Mouse (Mus musculus) spleen, postnatal 10 days (tissue): Measurements from ENCODE around the gene Llgl1.

Source experiments
- DNase-seq, 2 experiments: peaks; one replicate each; pipeline ENCODE4 v3.0.0; 2021 to 2022; ENCODE audit warnings: low spot score in 2 of 2

Gene Llgl1

DNA sequence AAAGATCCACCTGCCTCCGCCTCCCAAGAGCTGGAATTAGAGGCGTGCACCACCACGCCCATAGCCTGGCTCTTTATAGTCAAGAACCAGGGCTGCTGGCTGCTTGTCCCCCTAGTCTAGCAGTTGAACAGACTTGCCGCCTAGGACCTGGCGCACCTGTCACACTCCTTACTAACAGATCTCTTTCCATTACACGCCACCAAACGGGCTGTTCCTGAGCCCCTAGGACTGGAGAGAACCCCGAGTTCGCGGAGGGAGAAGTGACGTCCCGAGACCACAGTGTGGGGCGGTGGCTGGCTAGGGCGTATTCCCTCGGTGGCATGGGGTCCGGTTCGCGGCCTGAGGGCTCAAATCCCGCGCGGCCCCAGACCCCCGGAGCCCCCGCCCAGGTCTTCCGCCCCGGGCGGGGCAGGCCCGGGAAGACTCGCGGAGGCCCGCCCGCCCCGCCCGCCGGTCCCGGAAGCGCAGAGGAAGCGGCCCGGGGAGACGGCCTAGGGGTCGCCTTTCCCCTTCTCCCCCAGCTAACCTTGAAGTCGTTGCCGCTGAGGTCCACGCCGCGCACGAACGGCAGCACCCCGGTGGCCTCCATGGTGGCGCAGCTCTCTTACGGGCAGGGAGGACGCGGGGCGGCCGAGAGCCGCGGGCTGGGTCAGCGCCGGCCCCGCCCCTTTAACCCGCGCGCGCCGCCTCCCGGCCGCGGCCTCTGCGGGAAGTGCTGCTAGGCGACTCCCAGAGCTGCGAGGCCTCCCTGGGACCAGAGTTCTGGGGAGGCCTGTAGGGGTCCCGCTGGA is 27.3 kb downstream of the Llgl1 start, which contains the start of gene Flii:
Gene Flii (minus strand): TSS at position 663 of the 791 bp plus-strand sequence.
- peak; percentile 88 to 91 for DNase-seq

DNA sequence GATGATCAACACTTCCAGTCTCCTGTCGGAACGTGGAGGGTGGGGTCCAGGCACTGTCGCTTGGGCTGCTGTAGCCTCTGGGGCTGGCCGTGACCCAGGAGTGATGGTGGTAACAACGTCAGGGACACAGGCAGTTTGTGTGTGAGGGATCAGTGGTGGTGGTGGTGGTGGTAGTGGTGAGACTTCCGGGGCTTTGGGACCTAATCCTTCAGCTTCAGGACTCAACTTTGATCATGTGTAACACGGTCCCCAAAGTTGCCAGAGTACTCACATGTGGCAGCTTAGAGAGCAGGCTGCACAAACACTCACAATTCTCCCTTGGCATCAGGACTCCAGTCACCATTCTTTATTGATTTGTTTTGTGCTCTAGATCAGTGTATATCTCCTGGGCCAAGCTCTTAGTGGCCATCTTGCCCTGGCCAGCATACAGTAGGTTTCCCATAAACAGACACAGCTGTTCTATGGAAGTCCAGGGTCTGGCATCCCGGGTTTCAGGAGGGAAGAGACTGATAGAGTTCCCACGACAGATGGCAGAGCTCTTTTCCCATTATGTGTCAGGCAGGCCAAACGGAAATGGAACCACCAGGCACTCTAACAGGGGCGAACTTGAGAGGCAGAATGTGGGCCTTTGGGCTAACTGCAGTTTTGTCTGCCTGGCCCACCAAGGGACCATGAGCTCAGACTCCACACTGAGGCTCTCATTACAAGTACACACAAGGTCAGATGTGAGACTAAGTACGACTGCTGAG is 28.0 kb downstream of the Llgl1 start:
- no peak for DNase-seq

DNA sequence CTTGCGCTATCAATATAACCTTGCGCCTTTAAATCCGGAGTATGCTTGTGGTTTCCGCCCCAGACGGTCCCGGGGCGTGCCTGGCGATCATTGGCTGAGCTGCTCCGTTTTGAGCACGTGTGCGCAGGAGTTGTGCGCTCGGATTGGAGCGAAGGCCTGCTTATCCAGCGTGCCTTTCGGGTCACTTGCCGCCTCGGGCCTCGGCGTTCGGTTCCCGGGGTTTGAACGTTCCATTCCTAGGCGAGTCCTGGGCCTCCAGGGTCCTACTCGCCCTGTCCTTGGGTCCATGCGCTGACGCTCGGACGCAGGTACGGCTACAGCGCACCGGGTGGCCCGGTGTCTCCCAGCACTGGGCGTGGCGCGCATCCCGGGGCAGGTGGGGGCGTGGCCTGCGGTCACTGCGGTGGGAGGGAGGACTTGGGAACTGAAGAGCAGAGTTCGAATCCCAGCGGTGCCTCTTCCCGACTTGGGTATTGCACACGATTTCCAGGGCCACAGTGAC is 28.8 kb downstream of the Llgl1 start, which contains the start of gene Mief2:
Gene Mief2 (plus strand): TSS at position 139 of the 502 bp plus-strand sequence.
- peak; percentile 84 to 92 for DNase-seq

DNA sequence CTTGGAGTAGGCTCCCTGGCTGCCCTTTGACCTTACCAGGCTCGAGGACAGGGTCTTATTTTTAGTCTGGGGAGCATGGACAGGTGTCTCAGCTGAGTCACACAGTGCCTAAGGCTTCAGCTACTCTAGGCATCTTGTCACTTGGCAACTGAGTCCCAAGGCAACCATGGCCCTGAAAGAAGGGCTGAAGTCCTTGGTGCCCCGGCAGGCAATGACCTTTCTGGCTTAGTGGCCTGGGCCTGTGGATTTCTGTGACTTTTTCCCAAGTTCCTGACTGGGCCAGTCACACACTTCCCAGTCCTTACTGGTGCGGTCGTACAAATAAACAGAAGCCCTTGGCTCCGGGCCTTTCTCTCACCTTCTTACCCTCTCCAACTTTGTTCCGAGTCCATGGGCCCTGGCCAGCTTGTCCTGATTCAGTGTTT is 29.7 kb downstream of the Llgl1 start:
- no peak for DNase-seq

DNA sequence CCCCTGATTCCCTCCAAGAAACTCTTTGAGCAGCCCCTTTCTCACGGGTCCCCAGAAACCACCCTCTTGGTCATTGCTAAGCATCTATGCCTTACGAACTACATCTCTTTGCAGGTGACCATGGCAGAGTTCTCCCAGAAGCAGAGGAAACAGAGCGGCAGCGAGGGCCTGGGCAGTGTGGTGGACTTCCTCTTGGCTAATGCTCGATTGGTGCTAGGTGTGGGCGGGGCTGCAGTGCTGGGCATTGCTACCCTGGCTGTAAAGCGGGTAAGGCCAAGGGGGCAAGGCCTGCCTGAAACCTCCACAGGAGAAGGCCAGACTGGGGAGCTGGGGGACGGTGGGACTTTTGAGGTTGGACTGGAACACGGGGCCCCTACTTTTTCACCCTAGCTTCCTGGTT is 30.6 kb downstream of the Llgl1 start:
- DNase-seq, result no peak

DNA sequence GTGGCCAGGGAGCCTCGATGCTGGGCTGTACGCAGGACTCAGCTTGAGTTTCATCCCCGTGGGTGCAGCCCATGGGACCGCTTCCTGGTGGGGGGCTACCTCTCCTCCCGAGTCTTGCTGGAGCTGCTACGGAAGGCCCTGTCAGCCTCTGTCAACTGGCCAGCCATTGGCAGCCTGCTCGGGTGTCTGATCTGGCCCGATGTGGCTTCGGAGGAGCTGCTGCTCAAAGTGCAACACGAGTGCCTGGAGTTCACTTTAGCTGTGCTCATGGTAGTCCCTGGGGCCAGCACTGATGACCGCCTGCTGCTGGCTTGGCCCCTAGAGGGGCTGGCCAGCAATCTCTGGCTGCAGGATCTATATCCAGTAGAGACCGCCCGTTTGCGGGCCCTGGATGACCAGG is 31.7 kb downstream of the Llgl1 start:
- no peak for DNase-seq

DNA sequence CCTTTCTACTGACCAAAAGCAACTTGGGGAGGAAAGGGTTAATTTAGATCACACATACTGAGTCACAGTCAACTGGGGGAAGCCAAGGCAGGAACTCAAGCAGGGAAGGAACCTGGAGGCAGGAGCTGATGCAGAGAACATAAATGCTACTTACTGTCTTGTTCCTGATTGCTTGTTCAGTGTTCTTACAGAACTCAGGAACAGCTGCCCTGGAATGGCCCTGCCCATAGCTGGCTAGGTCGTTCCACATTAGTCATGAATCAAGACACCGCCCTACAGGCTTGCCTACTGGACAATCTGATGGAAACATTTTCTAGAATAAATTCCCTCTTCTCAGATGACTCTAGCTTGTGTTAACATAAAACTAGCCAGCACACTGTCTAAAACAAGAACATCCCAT is 34.7 kb downstream of the Llgl1 start:
- no peak for DNase-seq

DNA sequence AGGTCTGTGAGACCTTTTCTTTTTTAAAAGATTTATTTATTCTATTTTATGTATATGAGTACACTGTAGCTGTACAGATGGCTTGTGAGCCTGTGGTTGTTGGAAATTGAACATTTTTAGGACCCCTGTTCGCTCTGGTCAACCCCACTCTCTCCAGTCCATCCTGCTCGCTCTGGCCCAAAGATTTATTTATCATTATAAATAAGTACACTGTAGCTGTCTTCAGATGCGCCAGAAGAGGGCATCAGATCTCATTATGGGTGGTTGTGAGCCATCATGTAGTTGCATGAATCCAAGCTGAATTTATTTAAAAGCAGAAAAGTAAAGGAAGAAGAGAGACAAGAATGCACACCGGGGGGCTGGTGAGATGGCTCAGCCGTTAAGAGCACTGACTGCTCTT is 35.7 kb downstream of the Llgl1 start:
- DNase-seq, result no peak

DNA sequence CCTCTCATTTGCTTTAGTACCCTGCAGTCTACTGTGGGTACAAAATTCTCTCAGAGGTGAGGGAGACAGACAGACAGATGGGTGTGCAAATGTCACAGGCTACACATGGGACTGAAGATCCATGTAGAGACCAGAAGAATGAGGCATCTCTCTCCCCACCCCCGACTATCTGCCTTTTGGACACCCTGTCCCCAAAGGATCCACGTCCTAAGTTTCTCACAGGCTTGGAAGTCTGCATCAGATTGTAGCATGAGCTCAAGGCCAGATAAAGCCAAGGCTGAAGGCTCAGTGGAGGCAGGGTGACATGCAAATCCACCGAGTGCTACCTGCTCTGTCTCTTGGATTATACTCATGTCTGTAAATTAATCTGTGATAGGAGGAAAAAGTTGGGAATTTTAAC is 37.0 kb downstream of the Llgl1 start:
- no peak for DNase-seq

DNA sequence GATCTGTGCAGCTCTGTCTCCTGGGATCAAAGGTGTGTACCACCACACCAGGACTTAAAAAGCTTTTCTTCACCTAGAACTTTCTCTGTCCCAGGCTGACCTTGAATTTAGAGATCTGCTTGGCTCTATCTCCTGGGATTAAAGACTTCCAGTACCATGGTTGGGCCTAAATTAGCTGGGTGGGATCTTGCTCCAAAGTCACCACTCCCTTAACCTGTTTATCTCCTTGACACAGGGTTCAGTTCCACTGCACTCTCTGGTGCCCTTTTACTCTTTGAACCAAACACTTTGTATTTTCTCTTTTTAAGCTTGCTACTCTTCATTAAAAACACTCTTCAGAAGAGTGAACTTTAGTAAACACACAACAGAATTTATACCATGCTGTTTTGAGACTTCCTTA is 37.9 kb downstream of the Llgl1 start:
- DNase-seq, result no peak

DNA sequence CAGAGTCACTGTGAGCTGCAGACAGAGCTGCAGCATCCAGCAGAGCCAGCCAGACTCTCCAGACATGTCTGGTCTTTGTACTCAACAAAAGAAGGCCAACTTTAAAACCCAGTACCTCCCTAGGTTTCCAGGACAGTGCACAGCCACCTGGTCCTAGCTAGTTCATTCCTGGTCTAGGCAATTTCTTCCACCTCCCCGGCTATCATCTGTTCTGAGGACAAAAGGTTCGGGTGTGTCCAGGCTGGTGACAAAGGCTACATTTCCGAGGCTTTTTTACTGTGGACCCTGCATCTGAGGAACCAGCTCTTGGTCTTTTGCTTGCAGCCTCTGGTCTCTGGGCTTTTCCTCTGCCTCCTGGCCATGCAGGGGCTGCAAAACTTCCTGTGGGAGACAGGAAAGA is 40.8 kb downstream of the Llgl1 start:
- DNase-seq, result no peak

DNA sequence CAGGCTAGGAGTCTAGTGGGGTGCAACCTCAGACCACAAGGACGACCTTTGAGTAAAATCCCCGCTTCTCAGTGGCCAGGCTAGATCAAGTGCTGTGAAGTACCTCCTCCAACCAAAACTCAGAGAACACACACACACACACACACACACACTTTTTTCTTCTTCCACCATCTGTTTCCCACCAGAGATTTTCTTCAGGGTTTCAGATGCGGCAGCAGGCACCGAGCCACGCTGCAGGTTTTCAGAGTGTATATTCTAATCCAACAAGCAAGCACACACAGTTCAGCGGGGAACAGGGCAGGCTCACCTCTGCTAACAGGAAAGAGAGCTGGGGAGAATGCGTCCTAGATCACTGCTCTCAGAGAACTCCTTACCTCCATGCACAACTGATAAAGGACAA is 56.0 kb downstream of the Llgl1 start:
- no peak for DNase-seq

DNA sequence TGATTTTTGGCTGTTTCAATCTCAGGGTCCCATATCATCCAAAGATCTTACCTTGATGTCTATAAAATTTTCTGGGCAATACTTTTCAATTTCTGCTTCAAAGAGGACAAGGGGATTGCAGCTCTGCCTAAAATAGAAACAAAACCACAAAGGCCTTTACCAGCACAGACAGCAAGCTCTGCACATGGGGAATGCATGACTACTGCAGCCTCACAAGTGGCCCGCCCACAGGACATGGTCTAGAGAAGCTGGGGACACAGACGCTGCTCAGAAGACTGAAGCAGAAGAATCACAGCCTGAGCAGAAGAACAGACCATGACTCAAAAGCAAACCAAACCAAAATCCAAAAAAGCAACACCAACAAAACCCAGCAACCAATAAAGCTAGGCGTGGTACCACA is 62.2 kb downstream of the Llgl1 start:
- no peak for DNase-seq
